Comparison of ENCODE assay signal across 27 mouse cellular contexts in the genomic region with DNA sequence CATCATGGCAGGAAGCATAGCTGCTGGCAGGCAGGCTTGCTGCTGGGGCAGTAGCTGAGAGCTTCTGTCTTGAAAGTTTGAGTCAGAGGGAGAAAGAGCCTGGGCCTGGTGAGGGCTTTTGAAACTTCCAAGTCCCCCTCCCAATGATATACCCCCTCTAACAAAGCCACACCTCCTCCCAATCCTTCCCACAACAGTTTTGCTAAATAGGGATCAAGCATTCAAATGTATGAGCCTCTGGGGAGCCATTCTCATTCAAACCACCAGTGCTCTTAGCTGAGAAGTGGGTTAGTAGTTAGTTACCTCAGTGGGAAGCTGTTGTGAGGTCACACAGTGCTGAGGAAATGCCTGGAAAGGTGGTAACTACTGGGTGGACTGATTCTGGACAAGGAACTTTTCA. TPM values are rescaled to one million over a fixed set of nuclear protein-coding genes. Genes with fewer than 3 reads are reported as not detected.
DNase-seq lines count a peak whose midpoint lies in the region; ATAC-seq lines count a peak whose summit lies in the region.
"Had no signal": no experiment of that assay in that cellular context is flagged by ENCODE, and none has a peak within 500 bp of the region (broad histone marks: within the 10 kb centered on the region; RNA-seq: fewer than 3 reads in every experiment).

No protein-coding gene starts in this region.

- DNase-seq in ES-CJ7 (ENCODE audit: low read depth, low spot score) (peak; percentile 72), R1 (ENCODE audit: low read depth, low spot score) (peak; percentile 86), WW6 (ENCODE audit: low read depth, low spot score) (peak; percentile 1), ZHBTc4 (ENCODE audit: low read depth, low spot score) (peak; percentile 65)
- DNase-seq in left cerebral cortex, adult 9 months (ENCODE audit: low spot score in 2 of 2) = no peak
- no peak for DNase-seq in Muller cell, postnatal 12 days (ENCODE audit: inconsistent ontology term)
- DNase-seq in urinary bladder, postnatal 4 days (ENCODE audit: low spot score in 2 of 2) = no peak
- DNase-seq: adrenal gland, adult 2 months; adrenal gland, adult 8-10 months; adrenal gland, postnatal 10 days; adrenal gland, postnatal 14 days; adrenal gland, postnatal 25 days; adrenal gland, postnatal 36 days; B cell, adult 2 months; cerebellum, adult 11 months; cerebellum, adult 11-12 months; cerebellum, adult 18-20 months; cerebellum, adult 2 months; cerebellum, adult 8-10 months; cerebellum, adult 9-10 months; cerebellum, adult 9-11 months had no signal

- H3K4me2 ChIP-seq in kidney, embryonic 15.5 days = no peak overlapping the region

- H3K9me3 ChIP-seq in kidney, embryonic 15.5 days (replicated peaks) = no peaks in the 10 kb centered on the region
- H3K9me3 ChIP-seq: G1E had no signal

- H3K4me3 ChIP-seq in kidney, embryonic 15.5 days (replicated peaks) = no peak overlapping the region

- ATAC-seq in kidney, embryonic 15.5 days (replicated peaks; ENCODE audit: low FRiP score) = no peak
- ATAC-seq: activated CD4-positive, CD25-positive, alpha-beta regulatory T cell, adult 4 months; CD4-positive, CD25-positive, alpha-beta regulatory T cell, adult 4 months; Patski had no signal

- H3K9ac ChIP-seq in kidney, embryonic 15.5 days = no peak overlapping the region

- no peaks in the 10 kb centered on the region for H3K4me1 ChIP-seq in kidney, embryonic 15.5 days

- no peaks in the 10 kb centered on the region for H3K36me3 ChIP-seq in kidney, embryonic 15.5 days
- H3K36me3 ChIP-seq: G1E had no signal

- H3K27me3 ChIP-seq in kidney, embryonic 15.5 days = no peaks in the 10 kb centered on the region
- H3K27me3 ChIP-seq: CH12.LX had no signal

- H3K27ac ChIP-seq in kidney, embryonic 15.5 days = no peak overlapping the region

RNA-seq across cellular contexts. Expression of a gene that starts 41.4 kb away (rescaled TPM):
- polyA plus RNA-seq in kidney, embryonic 15.5 days (2015; fragmentation: Nextera tagmentation; extraction: Ambion mirVana) = 6.0 and 12.0 TPM in 2 replicates
- polyA plus RNA-seq: activated CD4-positive, CD25-positive, alpha-beta regulatory T cell, adult 4 months; CD4-positive, CD25-positive, alpha-beta regulatory T cell, adult 4 months; G1E; Patski had no signal

RNA-seq across cellular contexts. Expression of a gene that starts 58.8 kb away (rescaled TPM):
- 27.3 and 29.6 TPM in 2 replicates for polyA plus RNA-seq in kidney, embryonic 15.5 days (2015; fragmentation: Nextera tagmentation; extraction: Ambion mirVana)

Comparison
In these comparisons a context has a peak if more than half of its experiments do, and no peak if none do; other contexts are left out.
1. DNase-seq: peak in ES-CJ7 (single experiment), R1 (single experiment), WW6 (single experiment) and ZHBTc4 (single experiment); none in left cerebral cortex, adult 9 months (0 of 2), Muller cell, postnatal 12 days (single experiment) and urinary bladder, postnatal 4 days (0 of 2).